Mouse (Mus musculus) hindbrain, embryonic 11.5 days (tissue): ENCODE measurements around the gene Phex. TPM values are rescaled to one million over a fixed set of nuclear protein-coding genes. Genes with fewer than 3 reads are reported as not detected.
A peak's percentile ranks its signal among the peaks of the same experiment; 100 is the strongest.

ENCODE experiments used
- ATAC-seq: fragments of 200-750 bp; cut with Nextera tagmentation; 2 replicates; pipeline ENCODE4 v1.8.0; 2017; ENCODE audit warnings: mild to moderate bottlenecking, moderate TSS enrichment, moderate library complexity; ENCODE audit not compliant: low FRiP score
- DNase-seq: peaks from one replicate; pipeline ENCODE4 v3.0.0-alpha.2; 2015; ENCODE audit warnings: low spot score
- H3K27ac ChIP-seq: fragments of 300-500 bp; sonication (generic); 2 replicates; pipeline ENCODE4 v1.5.1; 2014; ENCODE audit warnings: mild to moderate bottlenecking, low read depth, low read length
- H3K27me3 ChIP-seq: fragments of 300-500 bp; sonication (generic); 2 replicates; pipeline ENCODE4 v1.6.1; 2014; ENCODE audit warnings: mild to moderate bottlenecking, low read length, moderate library complexity, mixed read lengths; ENCODE audit not compliant: control insufficient read depth, insufficient read depth
- H3K36me3 ChIP-seq: fragments of 300-500 bp; sonication (generic); 2 replicates; pipeline ENCODE4 v1.6.1; 2014; ENCODE audit warnings: mild to moderate bottlenecking, low read length, moderate library complexity, mixed read lengths; ENCODE audit not compliant: control insufficient read depth, insufficient read depth
- H3K4me1 ChIP-seq: fragments of 300-500 bp; sonication (generic); replicated peaks from 2 replicates; pipeline ENCODE4 v1.6.1; 2014; ENCODE audit warnings: low read length, mixed read lengths; ENCODE audit not compliant: control insufficient read depth, insufficient read depth
- H3K4me2 ChIP-seq: fragments of 300-500 bp; sonication (generic); replicated peaks from 2 replicates; pipeline ENCODE4 v1.6.1; 2014; ENCODE audit warnings: mild to moderate bottlenecking, low read depth, low read length
- H3K4me3 ChIP-seq: fragments of 300-500 bp; sonication (generic); 2 replicates; pipeline ENCODE4 v1.5.1; 2014; ENCODE audit warnings: low read depth, low read length
- H3K9ac ChIP-seq: fragments of 300-500 bp; sonication (generic); 2 replicates; pipeline ENCODE4 v1.6.1; 2014; ENCODE audit warnings: low read depth, low read length
- H3K9me3 ChIP-seq: fragments of 300-500 bp; sonication (generic); 2 replicates; pipeline ENCODE4 v1.6.1; 2016; ENCODE audit warnings: low read length; ENCODE audit not compliant: control insufficient read depth
- WGBS: fragments of 180-500 bp; shearing (Covaris S2); extraction: QIAGEN DNeasy Blood & Tissue Kit; methylation state at CpG from one replicate; pipeline ENCODE4 v1.1.7; 2014; 5-methylcytosine and 5-hydroxymethylcytosine counted together
- polyA plus RNA-seq: library from polyadenylated mRNA; unstranded; fragments of >200 nt; fragmentation: Nextera tagmentation; extraction: Ambion mirVana; gene quantifications from 2 replicates; pipeline ENCODE4 v1.2.1, GENCODE M21; 2014

The Phex gene
- polyA plus RNA-seq, 1 experiment from 2014 or later: 0.62 TPM

GRCm38 (mm10) chrX:157390102-157390501 lies 25.0 kb downstream of the Phex start:
- H3K9me3 ChIP-seq: no peaks in the 10 kb centered on the region
- WGBS: 80% methylated on average over 6 of the region's 6 CpGs
- H3K36me3 ChIP-seq: no peaks in the 10 kb centered on the region
- no peaks in the 10 kb centered on the region for H3K27me3 ChIP-seq
- no peak for DNase-seq
- H3K4me2 ChIP-seq: no peak overlapping the region
- no peaks in the 10 kb centered on the region for H3K4me1 ChIP-seq
- H3K4me3 ChIP-seq: no peak overlapping the region
- no peak for ATAC-seq
- H3K27ac ChIP-seq: no peak overlapping the region
- no peak overlapping the region for H3K9ac ChIP-seq

DNA sequence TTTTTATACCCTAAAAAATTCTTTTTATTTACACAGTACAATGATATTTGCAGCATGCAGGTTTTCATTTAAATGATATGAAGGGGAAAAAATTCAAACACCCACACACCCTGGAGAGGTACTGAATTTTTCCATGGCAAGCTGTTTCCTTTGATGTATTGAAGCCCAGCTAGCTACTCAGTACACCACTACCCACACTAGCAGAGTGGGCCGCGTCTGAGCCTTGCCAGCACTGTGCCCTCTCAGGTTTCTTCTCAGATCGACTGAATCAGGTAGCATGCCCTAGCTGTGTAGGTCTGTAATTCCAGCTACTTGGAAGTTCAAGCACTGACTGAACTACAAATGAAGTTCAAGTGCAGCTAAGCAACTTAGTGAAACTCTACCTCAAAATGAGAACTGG lies 26.7 kb downstream of the Phex start:
- Histone ChIP-seq H3K4me3 (no peak overlapping the region), H3K4me1 (no peaks in the 10 kb centered on the region), H3K9ac (no peak overlapping the region), H3K27ac (no peak overlapping the region), H3K4me2 (no peak overlapping the region), H3K27me3 (no peaks in the 10 kb centered on the region), H3K9me3 (no peaks in the 10 kb centered on the region), H3K36me3 (no peaks in the 10 kb centered on the region)
- DNase-seq: no peak
- no peak for ATAC-seq
- WGBS: 80% methylated on average over 3 of the region's 3 CpGs

DNA sequence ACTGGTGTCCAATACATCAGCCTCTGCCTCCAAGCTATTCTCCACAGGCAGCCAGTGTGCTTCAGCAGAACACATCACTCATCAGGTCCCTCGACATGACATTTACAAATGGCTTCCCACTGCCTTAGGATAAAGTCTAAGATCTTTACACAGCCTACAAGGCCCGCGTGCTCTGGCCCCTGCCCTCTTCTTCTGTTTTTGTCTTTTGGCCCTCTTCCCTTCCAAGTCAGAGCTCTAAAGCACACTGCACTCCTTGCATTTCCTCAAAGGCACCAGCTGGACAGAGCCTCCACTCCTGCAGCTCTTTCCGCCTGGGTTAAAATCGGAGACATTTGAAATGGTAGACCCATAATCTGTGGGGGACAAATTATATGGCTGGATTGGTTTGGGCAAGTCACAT lies 28.1 kb downstream of the Phex start:
- no peak for ATAC-seq
- H3K4me2 ChIP-seq: no peak overlapping the region
- no peak overlapping the region for H3K9ac ChIP-seq
- no peaks in the 10 kb centered on the region for H3K4me1 ChIP-seq
- peak; percentile 5 for DNase-seq
- H3K4me3 ChIP-seq: no peak overlapping the region
- no peaks in the 10 kb centered on the region for H3K36me3 ChIP-seq
- H3K9me3 ChIP-seq: no peaks in the 10 kb centered on the region
- no peaks in the 10 kb centered on the region for H3K27me3 ChIP-seq
- 55% methylated on average over 5 of the region's 5 CpGs for WGBS
- H3K27ac ChIP-seq: no peak overlapping the region

DNA sequence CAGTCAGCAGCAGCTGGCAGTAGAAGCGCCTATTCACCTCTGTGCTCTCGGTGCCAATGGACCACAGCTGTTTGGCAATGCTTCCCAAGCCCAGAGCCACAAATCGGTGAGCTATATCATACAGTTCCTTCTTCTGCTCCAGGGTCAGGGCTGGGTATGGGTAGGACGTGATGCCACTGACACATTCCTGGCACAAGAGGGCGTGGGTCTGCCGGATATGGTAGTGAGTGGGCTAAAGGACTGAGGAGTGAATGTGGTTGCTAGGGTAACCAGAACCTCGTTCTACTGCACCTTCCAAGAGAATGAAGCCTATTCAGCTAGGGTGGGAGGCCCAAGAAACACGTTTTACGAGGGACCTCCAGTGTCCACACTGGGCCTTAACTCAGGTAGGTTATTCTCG lies 36.3 kb downstream of the Phex start:
- WGBS: 59% methylated on average over 10 of the region's 10 CpGs
- H3K4me3 ChIP-seq: no peak overlapping the region

GRCm38 (mm10) chrX:157377456-157377855 lies 37.7 kb downstream of the Phex start:
- Histone ChIP-seq H3K4me1 (no peaks in the 10 kb centered on the region), H3K36me3 (no peaks in the 10 kb centered on the region), H3K27me3 (no peaks in the 10 kb centered on the region), H3K4me3 (no peak overlapping the region), H3K27ac (no peak overlapping the region), H3K4me2 (no peak overlapping the region), H3K9ac (no peak overlapping the region), H3K9me3 (no peaks in the 10 kb centered on the region)
- no peak for DNase-seq
- ATAC-seq: no peak
- 73% methylated on average over 1 of the region's 1 CpGs for WGBS

More for the DNA sequence above, 36.3 kb downstream of the Phex start:
- Histone ChIP-seq H3K4me1 (no peaks in the 10 kb centered on the region), H3K27me3 (no peaks in the 10 kb centered on the region), H3K9me3 (no peaks in the 10 kb centered on the region), H3K27ac (no peak overlapping the region), H3K9ac (no peak overlapping the region), H3K4me2 (no peak overlapping the region), H3K36me3 (no peaks in the 10 kb centered on the region)
- peak; percentile 2 for DNase-seq
- ATAC-seq: no peak

DNA sequence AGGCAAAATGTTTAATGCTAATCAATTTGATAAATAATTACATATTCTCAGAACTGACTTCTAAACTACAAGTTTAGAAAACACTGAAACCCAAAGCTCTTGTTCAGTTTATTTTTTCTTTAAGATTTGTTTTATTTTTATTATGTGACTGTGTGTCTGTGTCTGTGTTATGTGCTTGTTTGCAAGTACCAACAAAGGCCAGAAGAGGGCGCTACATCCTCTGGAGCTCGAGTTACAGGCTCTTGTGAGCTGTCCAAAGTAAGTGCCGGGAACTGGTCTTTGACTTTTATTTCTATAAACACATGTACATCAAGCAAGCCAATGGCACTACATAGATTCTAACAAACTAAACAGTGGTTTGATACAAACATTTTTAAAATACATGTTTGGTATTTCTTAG lies 41.2 kb downstream of the Phex start:
- Histone ChIP-seq H3K4me3 (no peak overlapping the region), H3K27me3 (no peaks in the 10 kb centered on the region), H3K4me1 (no peaks in the 10 kb centered on the region), H3K36me3 (no peaks in the 10 kb centered on the region), H3K27ac (no peak overlapping the region), H3K9ac (no peak overlapping the region), H3K4me2 (no peak overlapping the region), H3K9me3 (no peaks in the 10 kb centered on the region)
- ATAC-seq (no peak), DNase-seq (no peak)
- WGBS: 65% methylated on average over 3 of the region's 3 CpGs

- Histone ChIP-seq H3K27me3 (no peaks in the 10 kb centered on the region), H3K9me3 (no peaks in the 10 kb centered on the region), H3K4me1 (no peaks in the 10 kb centered on the region), H3K4me2 (no peak overlapping the region), H3K9ac (no peak overlapping the region), H3K36me3 (no peaks in the 10 kb centered on the region), H3K4me3 (no peak overlapping the region), H3K27ac (no peak overlapping the region)
- no peak for ATAC-seq
- no peak for DNase-seq
Observed at GRCm38 (mm10) chrX:157369166-157369565, 45.9 kb downstream of the Phex start.

- Histone ChIP-seq H3K9me3 (no peaks in the 10 kb centered on the region), H3K27me3 (no peaks in the 10 kb centered on the region), H3K9ac (no peak overlapping the region), H3K36me3 (no peaks in the 10 kb centered on the region), H3K4me2 (no peak overlapping the region), H3K4me3 (no peak overlapping the region), H3K27ac (no peak overlapping the region), H3K4me1 (no peaks in the 10 kb centered on the region)
- ATAC-seq (no peak), DNase-seq (no peak)
- WGBS: 84% methylated on average over 4 of the region's 4 CpGs
Observed at GRCm38 (mm10) chrX:157355521-157355920, 59.6 kb downstream of the Phex start.

- H3K27ac ChIP-seq: no peak overlapping the region
- no peaks in the 10 kb centered on the region for H3K9me3 ChIP-seq
- H3K4me2 ChIP-seq: no peak overlapping the region
- ATAC-seq (no peak), DNase-seq (no peak)
- H3K27me3 ChIP-seq: no peaks in the 10 kb centered on the region
- no peak overlapping the region for H3K9ac ChIP-seq
- H3K4me3 ChIP-seq: no peak overlapping the region
- WGBS: 85% methylated on average over 6 of the region's 6 CpGs
- H3K4me1 ChIP-seq: no peaks in the 10 kb centered on the region
- no peaks in the 10 kb centered on the region for H3K36me3 ChIP-seq
Observed at GRCm38 (mm10) chrX:157346201-157346600, 68.9 kb downstream of the Phex start.
